Mouse (Mus musculus) activated CD4-positive, CD25-positive, alpha-beta regulatory T cell, adult 9 weeks (primary cell): Measurements from ENCODE around the gene Mcts1. TPM values are rescaled to one million over a fixed set of nuclear protein-coding genes. Genes with fewer than 3 reads are reported as not detected.

Experiments used
- polyA plus RNA-seq: library from polyadenylated mRNA; unstranded; fragments of 100-300 nt; shearing (Covaris generic); gene quantifications from one replicate; pipeline ENCODE4 v1.2.1, GENCODE M21; 2017

Mcts1 gene
- polyA plus RNA-seq, result 153 TPM

DNA sequence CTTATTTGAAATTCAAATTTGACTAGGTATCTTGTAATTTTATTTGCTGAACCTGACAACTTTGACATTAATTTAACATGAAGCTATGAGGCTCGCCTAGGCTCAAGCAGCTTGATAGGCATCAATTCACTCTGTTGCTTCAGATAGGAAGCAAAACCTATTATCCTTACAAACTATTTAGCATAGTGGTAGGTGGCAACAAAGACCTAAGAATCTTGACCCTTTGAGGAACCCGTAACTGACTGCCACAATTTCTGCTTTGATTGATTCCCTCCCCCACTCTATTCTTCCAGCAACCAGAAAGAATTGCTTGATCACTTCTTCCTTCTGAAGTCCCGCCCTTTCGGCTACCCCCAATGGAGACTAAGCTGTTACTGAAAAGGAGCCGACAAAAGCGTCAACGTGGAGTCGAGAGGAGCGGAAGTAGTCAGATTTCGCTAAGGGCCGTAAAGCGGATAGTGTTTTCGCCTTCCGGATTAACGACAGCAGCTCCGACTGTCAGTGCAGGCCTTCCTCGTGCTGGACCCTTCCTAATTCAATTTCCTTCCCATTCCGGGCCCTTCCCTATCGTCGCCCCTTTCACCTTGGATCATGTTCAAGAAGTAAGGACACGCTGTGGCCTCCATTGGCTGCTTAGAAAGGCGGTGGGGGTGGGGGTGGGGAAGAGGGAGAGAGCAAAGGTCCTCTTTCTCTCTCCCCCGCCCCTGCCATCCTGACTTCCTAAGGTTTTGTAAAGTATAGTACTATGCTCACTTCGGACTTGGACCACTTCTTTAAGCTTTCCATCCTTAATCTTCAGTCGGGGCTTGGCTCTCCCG lies at the start of gene Mcts1:
Gene Mcts1 (plus strand): TSS at position 402 of the 818 bp plus-strand sequence.

DNA sequence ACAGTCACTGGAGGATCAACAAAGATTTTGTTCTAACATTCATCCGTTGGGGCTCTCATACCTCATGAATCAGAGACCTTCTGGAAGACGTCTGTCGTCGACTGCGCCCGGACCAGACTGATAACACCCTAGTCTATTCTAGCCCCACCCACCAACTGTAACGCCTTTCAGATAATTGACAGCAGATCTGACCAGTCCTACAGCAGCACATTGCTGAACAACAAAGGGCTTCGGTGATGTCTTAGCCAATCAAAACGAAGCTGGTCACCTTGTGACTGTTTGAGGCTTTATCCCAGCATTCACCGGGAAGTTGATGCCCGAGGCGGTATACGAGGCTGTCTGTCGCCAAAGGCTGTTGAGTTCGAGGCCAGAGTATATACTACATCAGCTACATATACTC lies 24.3 kb upstream of the Mcts1 start, which contains the start of gene Cul4b:
Gene Cul4b (minus strand): TSS at position 119 of the 400 bp plus-strand sequence.

DNA sequence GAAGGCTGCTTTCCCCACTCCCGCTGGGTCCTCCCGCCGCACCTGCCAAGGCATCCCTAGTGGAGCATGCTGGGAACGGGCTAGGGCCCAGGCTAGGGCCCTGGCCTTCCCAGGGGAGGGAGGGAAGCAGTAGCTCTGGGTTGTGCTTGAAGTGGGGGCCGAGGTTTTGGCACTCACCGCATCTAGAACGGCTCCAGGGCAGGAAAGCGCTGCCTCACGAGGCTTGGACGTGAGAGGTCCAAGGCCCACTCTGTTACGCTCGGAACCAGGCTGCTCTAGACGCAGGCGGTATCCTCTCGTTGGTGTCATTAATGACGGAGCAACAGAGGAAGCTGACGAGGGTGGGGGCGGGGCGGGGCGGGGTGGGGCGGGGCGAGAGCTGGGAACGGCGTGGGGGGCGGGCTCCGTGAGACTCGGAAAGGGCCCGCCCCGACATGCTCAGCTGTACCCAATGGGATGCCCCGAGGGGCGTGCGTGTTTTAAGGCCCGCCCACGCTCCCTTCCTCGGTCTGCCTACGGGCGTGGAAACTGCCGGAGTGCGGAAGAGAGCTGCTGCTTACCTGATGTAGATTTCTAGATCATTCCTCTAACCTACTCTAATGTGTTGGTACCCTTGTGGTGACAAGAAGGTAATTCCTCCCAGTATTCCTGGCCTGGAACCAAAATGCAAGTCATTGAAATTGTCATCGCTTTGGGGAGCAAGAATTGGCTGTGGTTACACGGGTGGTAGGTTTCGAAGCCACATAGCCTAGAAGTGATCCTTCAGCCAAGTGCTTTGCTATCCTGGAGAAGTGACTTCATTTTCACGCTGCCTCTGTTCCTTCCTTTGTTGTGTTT lies 34.6 kb downstream of the Mcts1 start, which contains the start of gene C1galt1c1:
Gene C1galt1c1 (minus strand): TSS at position 287 of the 837 bp plus-strand sequence.

Other genes starting within 250 kb of the Mcts1 start
- gene Lamp2, start 144.1 kb upstream of the Mcts1 start, polyA plus RNA-seq, result 71.7 TPM
- 43.4 TPM for gene Cul4b, start 24.4 kb upstream of the Mcts1 start, polyA plus RNA-seq
- 24.6 TPM for gene C1galt1c1, start 34.5 kb downstream of the Mcts1 start, polyA plus RNA-seq
- not detected for gene 6030498E09Rik, start 172.1 kb downstream of the Mcts1 start, polyA plus RNA-seq